7 mouse cellular contexts compared by ENCODE assay signal in the genomic region with DNA sequence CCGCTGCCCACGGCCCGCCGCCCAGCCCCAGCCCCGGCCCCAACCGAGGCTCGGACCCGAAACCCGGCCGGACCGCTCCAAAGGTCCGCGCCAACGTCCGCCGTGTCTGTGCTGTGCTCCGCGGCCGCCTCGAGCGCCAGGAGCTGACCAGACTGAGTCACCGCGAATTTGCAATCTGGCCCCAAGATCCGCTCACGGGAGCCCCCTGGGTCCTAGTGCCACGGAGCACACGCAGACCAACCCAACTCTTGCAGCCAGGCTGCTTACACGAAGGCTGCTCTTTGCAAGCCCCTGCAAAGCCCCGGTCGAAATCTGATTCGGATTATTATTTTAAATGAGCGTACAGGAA. TPM values are rescaled to one million over a fixed set of nuclear protein-coding genes. Genes with fewer than 3 reads are reported as not detected.
DNase-seq lines count a peak whose midpoint lies in the region; ATAC-seq lines count a peak whose summit lies in the region.

No protein-coding gene starts in this region.

- peak; percentile 81 for DNase-seq in adrenal gland, adult 8-10 months
- DNase-seq in embryo, embryonic 9.5 days (ENCODE audit: extremely low spot score) = peak; percentile 89
- peak; percentile 75 for DNase-seq in kidney, adult 11 months
- DNase-seq in limb, embryonic 10.5 days (ENCODE audit: low spot score) = peak; percentile 90
- peak; percentile 72 for DNase-seq in spleen, adult 12 weeks (ENCODE audit: low spot score)

- peaks cover 38% of the 10 kb centered on the region for H3K36me3 ChIP-seq in limb, embryonic 10.5 days
- peaks cover 17% of the 10 kb centered on the region for H3K36me3 ChIP-seq in midbrain, embryonic 13.5 days

- H3K27me3 ChIP-seq in limb, embryonic 10.5 days (ENCODE audit: low read depth, poor library complexity, severe bottlenecking) = no peaks in the 10 kb centered on the region
- no peaks in the 10 kb centered on the region for H3K27me3 ChIP-seq in midbrain, embryonic 13.5 days

- under 1% methylated on average over 32 of the region's 32 CpGs for WGBS in limb, embryonic 10.5 days
- 1% methylated on average over 32 of the region's 32 CpGs for WGBS in midbrain, embryonic 13.5 days

- peaks cover 39% of the 10 kb centered on the region for H3K4me1 ChIP-seq in limb, embryonic 10.5 days
- H3K4me1 ChIP-seq in midbrain, embryonic 13.5 days (replicated peaks) = peaks cover 49% of the 10 kb centered on the region

- H3K4me3 ChIP-seq in limb, embryonic 10.5 days = peak overlapping the region; percentile 86
- H3K4me3 ChIP-seq in midbrain, embryonic 13.5 days (replicated peaks) = peak overlapping the region; percentile 88

- ATAC-seq in granulocyte monocyte progenitor cell, adult 5-6 weeks (replicated peaks; ENCODE audit: poor library complexity, severe bottlenecking) = peak; percentile 92
- peak; percentile 92 for ATAC-seq in midbrain, embryonic 13.5 days

- H3K9ac ChIP-seq in midbrain, embryonic 13.5 days (replicated peaks) = peak overlapping the region; percentile 89

- H3K27ac ChIP-seq in limb, embryonic 10.5 days = peak overlapping the region; percentile 98
- H3K27ac ChIP-seq in midbrain, embryonic 13.5 days = peak overlapping the region; percentile 92

- no peaks in the 10 kb centered on the region for H3K9me3 ChIP-seq in limb, embryonic 10.5 days (replicated peaks)
- H3K9me3 ChIP-seq in midbrain, embryonic 13.5 days = no peaks in the 10 kb centered on the region

- peak overlapping the region; percentile 95 for H3K4me2 ChIP-seq in midbrain, embryonic 13.5 days (replicated peaks)

RNA-seq across cellular contexts. Expression of gene Tnpo1, which starts 35.3 kb away (rescaled TPM):
- total RNA-seq in adrenal gland, adult 8-10 months (2022) = 100 to 1,000 TPM; 122 to 194 (median 144) TPM
- 123 and 142 TPM in 2 replicates for total RNA-seq in granulocyte monocyte progenitor cell, adult 5-6 weeks (2014; fragmentation: Nextera tagmentation)
- 119 and 134 TPM in 2 replicates for total RNA-seq in granulocyte monocyte progenitor cell, adult 5-6 weeks (2017)
- polyA plus RNA-seq in limb, embryonic 10.5 days (2016; fragmentation: Nextera tagmentation; extraction: Ambion mirVana) = 75.5 and 79.3 TPM in 2 replicates
- polyA plus RNA-seq in midbrain, embryonic 13.5 days (2015; fragmentation: Nextera tagmentation; extraction: Ambion mirVana) = 70.3 and 71.4 TPM in 2 replicates

Comparison
In these comparisons a context has a peak if more than half of its experiments do, and no peak if none do; other contexts are left out.
1. Peak in every context shown above with its lines: DNase-seq, ATAC-seq, H3K4me3 ChIP-seq and H3K27ac ChIP-seq.